Mouse (Mus musculus) limb, embryonic 11.5 days (tissue): ENCODE results near the gene Gm45799. TPM values are rescaled to one million over a fixed set of nuclear protein-coding genes. Genes with fewer than 3 reads are reported as not detected.

Source experiments
- ATAC-seq: fragments of 200-750 bp; cut with Nextera tagmentation; 2 replicates; pipeline ENCODE4 v1.8.0; 2017; ENCODE audit warnings: low read depth; ENCODE audit not compliant: insufficient number of reproducible peaks, low FRiP score, low TSS enrichment
- DNase-seq: peaks from one replicate; pipeline ENCODE4 v3.0.0-alpha.2; 2015; ENCODE audit warnings: low spot score
- H3K27ac ChIP-seq: fragments of 300-500 bp; sonication (generic); replicated peaks from 2 replicates; pipeline ENCODE4 v1.5.1; 2014; ENCODE audit warnings: low read depth, mild to moderate bottlenecking, low read length
- H3K27me3 ChIP-seq: fragments of 300-500 bp; sonication (generic); 2 replicates; pipeline ENCODE4 v1.6.1; 2014; ENCODE audit warnings: mild to moderate bottlenecking, low read length, mixed read lengths; ENCODE audit not compliant: control insufficient read depth, insufficient read depth
- H3K36me3 ChIP-seq: fragments of 300-500 bp; sonication (generic); 2 replicates; pipeline ENCODE4 v1.6.1; 2014; ENCODE audit warnings: mild to moderate bottlenecking, low read length, moderate library complexity, mixed read lengths; ENCODE audit not compliant: control insufficient read depth, insufficient read depth
- H3K4me1 ChIP-seq: fragments of 300-500 bp; sonication (generic); 2 replicates; pipeline ENCODE4 v1.6.1; 2014; ENCODE audit warnings: low read length, mixed read lengths; ENCODE audit not compliant: control insufficient read depth, insufficient read depth
- H3K4me2 ChIP-seq: fragments of 300-500 bp; sonication (generic); 2 replicates; pipeline ENCODE4 v1.6.1; 2014; ENCODE audit warnings: low read depth, mild to moderate bottlenecking, moderate library complexity; ENCODE audit not compliant: severe bottlenecking
- H3K4me3 ChIP-seq: fragments of 300-500 bp; sonication (generic); 2 replicates; pipeline ENCODE4 v1.5.1; 2014; ENCODE audit warnings: low read depth, low read length
- H3K9ac ChIP-seq: fragments of 300-500 bp; sonication (generic); 2 replicates; pipeline ENCODE4 v1.6.1; 2014; ENCODE audit warnings: mild to moderate bottlenecking, low read length
- H3K9me3 ChIP-seq: fragments of 300-500 bp; sonication (generic); 2 replicates; pipeline ENCODE4 v1.6.1; 2016; ENCODE audit warnings: low read length; ENCODE audit not compliant: control insufficient read depth
- WGBS: fragments of 180-500 bp; shearing (Covaris S2); extraction: QIAGEN DNeasy Blood & Tissue Kit; methylation state at CpG from one replicate; pipeline ENCODE4 v1.1.7; 2014; 5-methylcytosine and 5-hydroxymethylcytosine counted together
- polyA plus RNA-seq: library from polyadenylated mRNA; unstranded; fragments of >200 nt; fragmentation: Nextera tagmentation; extraction: Ambion mirVana; gene quantifications from 2 replicates; pipeline ENCODE4 v1.2.1, GENCODE M21; 2014

The Gm45799 gene
- polyA plus RNA-seq, 1 experiment from 2014 or later = 15.1 TPM

DNA sequence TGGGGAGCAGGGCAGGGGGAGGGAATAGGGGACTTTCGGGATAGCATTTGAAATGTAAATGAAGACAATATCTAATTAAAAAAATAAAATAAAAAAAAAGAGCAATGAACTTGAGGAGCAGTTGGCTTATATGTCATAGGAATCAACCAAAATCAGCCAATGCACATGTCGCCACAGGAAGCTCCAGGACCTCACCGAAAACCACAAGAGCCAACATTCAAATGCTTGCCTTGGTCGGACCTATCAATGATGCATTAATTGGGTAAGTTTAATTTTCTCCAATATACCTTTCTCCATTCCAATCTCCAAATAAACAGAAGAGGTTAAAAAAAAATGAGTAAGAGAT, 86.6 kb downstream of the Gm45799 start:
- ATAC-seq = no peak
- WGBS = 97% methylated on average over 4 of the region's 4 CpGs
- no peak overlapping the region for H3K9ac ChIP-seq

DNA sequence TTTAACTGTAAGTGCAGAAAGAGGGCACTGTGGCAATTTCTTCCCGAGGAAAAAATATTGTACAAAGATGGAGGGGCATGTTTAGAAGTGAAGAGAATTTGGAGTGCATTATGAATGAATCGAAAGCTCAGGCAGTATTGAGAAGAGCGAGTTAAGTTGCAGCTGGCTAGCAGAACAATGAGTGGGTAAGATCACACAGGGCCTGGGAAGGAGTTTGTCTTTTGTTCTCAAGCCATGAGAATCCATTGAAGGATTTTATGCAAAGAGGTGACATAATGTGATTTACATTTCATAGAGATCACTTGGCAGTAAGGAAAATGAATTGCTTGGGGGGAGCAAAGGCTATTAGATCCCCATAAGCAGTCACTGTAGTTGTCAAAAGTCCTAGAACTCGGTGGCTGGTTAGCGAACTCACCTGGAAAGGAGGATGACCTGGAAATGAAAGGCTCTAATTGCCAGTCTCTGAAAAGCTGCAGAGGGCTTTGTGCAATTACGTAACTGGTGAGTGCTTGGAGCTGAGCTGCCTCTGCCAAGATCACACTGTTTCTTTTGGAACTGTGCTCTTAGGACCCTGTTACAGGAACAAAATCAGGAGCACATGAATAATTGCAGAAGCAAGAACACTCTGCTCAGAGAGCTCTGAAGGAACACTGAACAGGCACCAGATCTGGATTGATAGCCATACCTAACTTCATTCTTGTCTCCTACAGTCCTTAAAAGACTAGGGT, 88.5 kb downstream of the Gm45799 start:
- ATAC-seq (no peak), DNase-seq (no peak)
- Histone ChIP-seq H3K9me3 (no peaks in the 10 kb centered on the region), H3K4me2 (no peak overlapping the region), H3K27me3 (no peaks in the 10 kb centered on the region), H3K9ac (no peak overlapping the region), H3K36me3 (peaks cover 5% of the 10 kb centered on the region), H3K4me1 (no peaks in the 10 kb centered on the region), H3K4me3 (no peak overlapping the region), H3K27ac (no peak overlapping the region)
- 90% methylated on average over 6 of the region's 6 CpGs for WGBS

More for the DNA sequence above, 86.6 kb downstream of the Gm45799 start:
- H3K27ac ChIP-seq = no peak overlapping the region
- no peaks in the 10 kb centered on the region for H3K36me3 ChIP-seq
- DNase-seq = no peak
- H3K4me2 ChIP-seq = no peak overlapping the region
- no peaks in the 10 kb centered on the region for H3K4me1 ChIP-seq
- no peaks in the 10 kb centered on the region for H3K9me3 ChIP-seq
- H3K4me3 ChIP-seq = no peak overlapping the region
- H3K27me3 ChIP-seq = no peaks in the 10 kb centered on the region

DNA sequence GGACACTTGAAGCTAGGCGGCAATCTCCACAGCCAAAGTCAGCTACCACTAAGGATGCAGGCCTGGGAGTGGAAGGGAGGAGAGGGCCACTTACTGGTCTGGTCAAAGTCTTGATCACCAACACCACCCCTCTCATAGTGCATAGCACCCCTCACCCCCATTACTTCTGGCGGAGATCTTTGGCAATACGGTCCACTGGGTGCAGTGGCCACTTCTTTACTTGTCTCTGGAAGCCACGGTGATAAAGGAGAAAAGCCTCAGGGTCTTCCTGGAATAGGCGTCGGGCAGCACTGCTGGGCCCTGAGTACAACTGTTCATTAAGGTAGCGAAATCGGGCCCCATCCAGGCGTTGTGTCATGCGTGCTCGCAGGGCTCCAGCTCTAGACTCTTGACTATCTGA, 93.5 kb downstream of the Gm45799 start:
- peaks cover 10% of the 10 kb centered on the region for H3K4me1 ChIP-seq
- H3K4me3 ChIP-seq = no peak overlapping the region
- no peaks in the 10 kb centered on the region for H3K9me3 ChIP-seq
- no peak overlapping the region for H3K9ac ChIP-seq
- WGBS = 96% methylated on average over 11 of the region's 11 CpGs
- no peaks in the 10 kb centered on the region for H3K27me3 ChIP-seq
- DNase-seq (no peak), ATAC-seq (no peak)
- H3K27ac ChIP-seq = no peak overlapping the region
- no peak overlapping the region for H3K4me2 ChIP-seq
- H3K36me3 ChIP-seq = peaks cover 11% of the 10 kb centered on the region

Other genes with a start within 250 kb of the Gm45799 start
- gene Fam160a2, start 240.5 kb upstream of the Gm45799 start, polyA plus RNA-seq = 36.6 and 37.3 TPM in 2 replicates
- not detected in 2 replicates for gene Cnga4, start 236.0 kb upstream of the Gm45799 start, polyA plus RNA-seq
- gene Cckbr, start 214.8 kb upstream of the Gm45799 start, polyA plus RNA-seq = not detected in 2 replicates
- 21.0 and 21.1 TPM in 2 replicates for gene Cavin3, start 158.3 kb upstream of the Gm45799 start, polyA plus RNA-seq
- 31.6 and 32.6 TPM in 2 replicates for gene Smpd1, start 86.2 kb upstream of the Gm45799 start, polyA plus RNA-seq
- gene Apbb1, start 58.9 kb upstream of the Gm45799 start, polyA plus RNA-seq = 54.5 and 60.1 TPM in 2 replicates
- gene Hpx, start 40.4 kb upstream of the Gm45799 start, polyA plus RNA-seq = 0.13 TPM in 1 of 2 replicates, not detected in the other
- gene Trim3, start 7.0 kb upstream of the Gm45799 start, polyA plus RNA-seq = 22.7 and 25.8 TPM in 2 replicates
- 160 and 166 TPM in 2 replicates for gene Timm10b, start 496 bp upstream of the Gm45799 start, polyA plus RNA-seq
- 72.6 and 80.0 TPM in 2 replicates for gene Arfip2, start 136 bp upstream of the Gm45799 start, polyA plus RNA-seq
- 0.62 and 1.2 TPM in 2 replicates for gene Dnhd1, start 10.3 kb downstream of the Gm45799 start, polyA plus RNA-seq
- gene Ilk, start 96.0 kb downstream of the Gm45799 start, polyA plus RNA-seq = 224 and 237 TPM in 2 replicates
- gene Rrp8, start 96.8 kb downstream of the Gm45799 start, polyA plus RNA-seq = 48.4 and 50.6 TPM in 2 replicates
- gene Taf10, start 103.8 kb downstream of the Gm45799 start, polyA plus RNA-seq = 166 and 179 TPM in 2 replicates
- gene Tpp1, start 111.7 kb downstream of the Gm45799 start, polyA plus RNA-seq = 35.9 and 41.7 TPM in 2 replicates
- gene Dchs1, start 147.1 kb downstream of the Gm45799 start, polyA plus RNA-seq = 22.8 and 25.5 TPM in 2 replicates
- gene Mrpl17, start 170.5 kb downstream of the Gm45799 start, polyA plus RNA-seq = 319 and 328 TPM in 2 replicates